Mouse (Mus musculus): ENCODE results near the gene Kcnip1. TPM values are rescaled to one million over a fixed set of nuclear protein-coding genes. Genes with fewer than 3 reads are reported as not detected.

Gene Kcnip1
- polyA plus RNA-seq, 1 experiment: 0.12 TPM

GRCm38 (mm10) chr11:33668376-33668775, 324.6 kb downstream of the Kcnip1 start:
- no peaks in the 10 kb centered on the region for H3K4me1 ChIP-seq (replicated peaks; ENCODE audit: control insufficient read depth, insufficient read depth, low read length)
- no peaks in the 10 kb centered on the region for H3K36me3 ChIP-seq (ENCODE audit: control insufficient read depth, insufficient read depth, low read length)
- no peaks in the 10 kb centered on the region for H3K27me3 ChIP-seq (ENCODE audit: control insufficient read depth, insufficient read depth, low read length)
- no peak overlapping the region for H3K27ac ChIP-seq (ENCODE audit: control insufficient read depth, insufficient read depth, low read length)
- no peak overlapping the region for H3K4me3 ChIP-seq (ENCODE audit: control insufficient read depth, insufficient read depth, low read length)
- DNase-seq: no peak
- 79% methylated on average over 6 of the region's 6 CpGs for WGBS
- TF ChIP-seq POLR2A (IDR thresholded peaks at IDR 0.05; ENCODE audit: control insufficient read depth, extremely low read depth, insufficient read depth, low read length, poor library complexity) (no peak), CTCF (IDR thresholded peaks at IDR 0.05; ENCODE audit: borderline replicate concordance, control insufficient read depth, extremely low read depth, insufficient read depth, low read length, poor library complexity) (no peak)

- no peak overlapping the region for H3K27ac ChIP-seq (ENCODE audit: control insufficient read depth, insufficient read depth, low read length)
- H3K36me3 ChIP-seq (ENCODE audit: control insufficient read depth, insufficient read depth, low read length): no peaks in the 10 kb centered on the region
- no peak for DNase-seq
- H3K4me3 ChIP-seq (ENCODE audit: control insufficient read depth, insufficient read depth, low read length): no peak overlapping the region
- H3K4me1 ChIP-seq (replicated peaks; ENCODE audit: control insufficient read depth, insufficient read depth, low read length): no peaks in the 10 kb centered on the region
- 81% methylated on average over 2 of the region's 2 CpGs for WGBS
- H3K27me3 ChIP-seq (ENCODE audit: control insufficient read depth, insufficient read depth, low read length): no peaks in the 10 kb centered on the region
- TF ChIP-seq POLR2A (IDR thresholded peaks at IDR 0.05; ENCODE audit: control insufficient read depth, extremely low read depth, insufficient read depth, low read length, poor library complexity) (no peak), CTCF (IDR thresholded peaks at IDR 0.05; ENCODE audit: borderline replicate concordance, control insufficient read depth, extremely low read depth, insufficient read depth, low read length, poor library complexity) (no peak)
Measured at GRCm38 (mm10) chr11:33663599-33663998, 329.4 kb downstream of the Kcnip1 start.

- no peaks in the 10 kb centered on the region for H3K4me1 ChIP-seq (replicated peaks; ENCODE audit: control insufficient read depth, insufficient read depth, low read length)
- WGBS: 53% methylated on average over 13 of the region's 13 CpGs
- no peak overlapping the region for H3K27ac ChIP-seq (ENCODE audit: control insufficient read depth, insufficient read depth, low read length)
- H3K4me3 ChIP-seq (ENCODE audit: control insufficient read depth, insufficient read depth, low read length): no peak overlapping the region
- H3K36me3 ChIP-seq (ENCODE audit: control insufficient read depth, insufficient read depth, low read length): no peaks in the 10 kb centered on the region
- H3K27me3 ChIP-seq (ENCODE audit: control insufficient read depth, insufficient read depth, low read length): no peaks in the 10 kb centered on the region
- DNase-seq: no peak
- TF ChIP-seq POLR2A (IDR thresholded peaks at IDR 0.05; ENCODE audit: control insufficient read depth, extremely low read depth, insufficient read depth, low read length, poor library complexity) (no peak), CTCF (IDR thresholded peaks at IDR 0.05; ENCODE audit: borderline replicate concordance, control insufficient read depth, extremely low read depth, insufficient read depth, low read length, poor library complexity) (no peak)
Measured at GRCm38 (mm10) chr11:33660016-33660913, 332.7 kb downstream of the Kcnip1 start.

- DNase-seq: no peak
- Histone ChIP-seq H3K4me1 (replicated peaks; ENCODE audit: control insufficient read depth, insufficient read depth, low read length) (no peaks in the 10 kb centered on the region), H3K36me3 (ENCODE audit: control insufficient read depth, insufficient read depth, low read length) (no peaks in the 10 kb centered on the region), H3K4me3 (ENCODE audit: control insufficient read depth, insufficient read depth, low read length) (no peak overlapping the region), H3K27ac (ENCODE audit: control insufficient read depth, insufficient read depth, low read length) (no peak overlapping the region), H3K27me3 (ENCODE audit: control insufficient read depth, insufficient read depth, low read length) (no peaks in the 10 kb centered on the region)
- 81% methylated on average over 7 of the region's 7 CpGs for WGBS
- TF ChIP-seq POLR2A (IDR thresholded peaks at IDR 0.05; ENCODE audit: control insufficient read depth, extremely low read depth, insufficient read depth, low read length, poor library complexity): no peak
- no peak for TF ChIP-seq CTCF (IDR thresholded peaks at IDR 0.05; ENCODE audit: borderline replicate concordance, control insufficient read depth, extremely low read depth, insufficient read depth, low read length, poor library complexity)
Measured at GRCm38 (mm10) chr11:33655861-33656593, 336.9 kb downstream of the Kcnip1 start.

GRCm38 (mm10) chr11:33655221-33655620, 337.7 kb downstream of the Kcnip1 start:
- no peaks in the 10 kb centered on the region for H3K27me3 ChIP-seq (ENCODE audit: control insufficient read depth, insufficient read depth, low read length)
- no peaks in the 10 kb centered on the region for H3K36me3 ChIP-seq (ENCODE audit: control insufficient read depth, insufficient read depth, low read length)
- TF ChIP-seq POLR2A (IDR thresholded peaks at IDR 0.05; ENCODE audit: control insufficient read depth, extremely low read depth, insufficient read depth, low read length, poor library complexity): no peak
- no peak for TF ChIP-seq CTCF (IDR thresholded peaks at IDR 0.05; ENCODE audit: borderline replicate concordance, control insufficient read depth, extremely low read depth, insufficient read depth, low read length, poor library complexity)
- 74% methylated on average over 3 of the region's 3 CpGs for WGBS
- no peaks in the 10 kb centered on the region for H3K4me1 ChIP-seq (replicated peaks; ENCODE audit: control insufficient read depth, insufficient read depth, low read length)
- no peak overlapping the region for H3K27ac ChIP-seq (ENCODE audit: control insufficient read depth, insufficient read depth, low read length)
- no peak for DNase-seq
- H3K4me3 ChIP-seq (ENCODE audit: control insufficient read depth, insufficient read depth, low read length): no peak overlapping the region

- H3K4me3 ChIP-seq (ENCODE audit: control insufficient read depth, insufficient read depth, low read length): no peak overlapping the region
- no peak for TF ChIP-seq POLR2A (IDR thresholded peaks at IDR 0.05; ENCODE audit: control insufficient read depth, extremely low read depth, insufficient read depth, low read length, poor library complexity)
- TF ChIP-seq CTCF (IDR thresholded peaks at IDR 0.05; ENCODE audit: borderline replicate concordance, control insufficient read depth, extremely low read depth, insufficient read depth, low read length, poor library complexity): no peak
- no peaks in the 10 kb centered on the region for H3K27me3 ChIP-seq (ENCODE audit: control insufficient read depth, insufficient read depth, low read length)
- no peak for DNase-seq
- H3K27ac ChIP-seq (ENCODE audit: control insufficient read depth, insufficient read depth, low read length): no peak overlapping the region
- no peaks in the 10 kb centered on the region for H3K4me1 ChIP-seq (replicated peaks; ENCODE audit: control insufficient read depth, insufficient read depth, low read length)
- no peaks in the 10 kb centered on the region for H3K36me3 ChIP-seq (ENCODE audit: control insufficient read depth, insufficient read depth, low read length)
- WGBS: 76% methylated on average over 2 of the region's 2 CpGs
Measured at GRCm38 (mm10) chr11:33654485-33654884, 338.5 kb downstream of the Kcnip1 start.
